Mouse (Mus musculus) kidney, postnatal 0 days (tissue): Measurements from ENCODE around the gene Suco. TPM values are rescaled to one million over a fixed set of nuclear protein-coding genes. Genes with fewer than 3 reads are reported as not detected.

Experiments used
- ATAC-seq: fragments of 200-750 bp; cut with Nextera tagmentation; replicated peaks from 2 replicates; pipeline ENCODE4 v1.8.0; 2017; ENCODE audit warnings: low read depth, moderate number of reproducible peaks, moderate TSS enrichment, moderate library complexity; ENCODE audit not compliant: low FRiP score
- DNase-seq: peaks from one replicate; pipeline ENCODE4 v3.0.0-alpha.2; 2016; ENCODE audit warnings: low spot score
- H3K27ac ChIP-seq: fragments of 300-500 bp; sonication (generic); 2 replicates; pipeline ENCODE4 v1.5.1; 2014; ENCODE audit warnings: mild to moderate bottlenecking
- H3K27me3 ChIP-seq: fragments of 300-500 bp; sonication (generic); 2 replicates; pipeline ENCODE4 v1.6.1; 2014; ENCODE audit warnings: low read length, mixed read lengths; ENCODE audit not compliant: insufficient read depth
- H3K36me3 ChIP-seq: fragments of 300-500 bp; sonication (generic); 2 replicates; pipeline ENCODE4 v1.6.1; 2014; ENCODE audit warnings: low read length, mixed read lengths; ENCODE audit not compliant: insufficient read depth
- H3K4me1 ChIP-seq: fragments of 300-500 bp; sonication (generic); replicated peaks from 2 replicates; pipeline ENCODE4 v1.6.1; 2014; ENCODE audit warnings: antibody characterized with exemption, low read length, mixed read lengths; ENCODE audit not compliant: insufficient read depth
- H3K4me2 ChIP-seq: fragments of 300-500 bp; sonication (generic); 2 replicates; pipeline ENCODE4 v1.6.1; 2014; ENCODE audit warnings: mild to moderate bottlenecking, low read length, moderate library complexity, mixed read lengths
- H3K4me3 ChIP-seq: fragments of 300-500 bp; sonication (generic); replicated peaks from 2 replicates; pipeline ENCODE4 v1.5.1; 2014; ENCODE audit warnings: low read depth, low read length
- H3K9ac ChIP-seq: fragments of 300-500 bp; sonication (generic); 2 replicates; pipeline ENCODE4 v1.6.1; 2014; ENCODE audit warnings: low read depth, low read length
- H3K9me3 ChIP-seq: fragments of 300-500 bp; sonication (generic); replicated peaks from 2 replicates; pipeline ENCODE4 v1.6.1; 2016; ENCODE audit warnings: low read length, inconsistent platforms, mixed read lengths
- CTCF ChIP-seq: IDR thresholded peaks from 2 replicates; pipeline ENCODE4 v1.5.1; 2016; ENCODE audit warnings: antibody characterized with exemption, low read depth, mild to moderate bottlenecking, moderate library complexity
- WGBS: fragments of 180-500 bp; shearing (Covaris S2); extraction: QIAGEN DNeasy Blood & Tissue Kit; methylation state at CpG from one replicate; pipeline ENCODE4 v1.1.7; 2014; 5-methylcytosine and 5-hydroxymethylcytosine counted together
- polyA plus RNA-seq: library from polyadenylated mRNA; unstranded; fragments of >200 nt; fragmentation: Nextera tagmentation; extraction: Ambion mirVana; gene quantifications from 2 replicates; pipeline ENCODE4 v1.2.1, GENCODE M21; 2015

The Suco gene
- polyA plus RNA-seq, 1 experiment from 2014 or later: 23.6 TPM

DNA sequence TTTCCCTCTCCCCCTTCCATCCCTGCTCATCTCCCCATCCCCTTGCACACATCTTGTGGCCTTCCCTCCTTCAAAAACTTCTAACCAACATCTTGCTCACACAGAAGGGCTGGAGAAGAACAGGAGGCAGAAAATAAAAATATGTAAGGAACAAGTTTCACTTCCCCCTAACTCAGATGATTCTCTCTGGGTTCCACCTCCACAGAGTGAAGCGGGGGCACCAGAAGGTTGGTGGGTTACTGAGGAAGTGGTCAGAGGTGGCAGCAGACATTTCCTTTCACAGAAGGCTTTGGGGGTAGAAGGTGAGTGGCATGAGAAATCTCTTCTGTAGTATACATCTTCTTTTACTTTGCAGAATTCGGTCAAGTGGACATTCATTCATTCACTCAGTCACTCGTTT lies 77.6 kb downstream of the Suco start:
- TF ChIP-seq CTCF: no peak
- H3K4me2 ChIP-seq: no peak overlapping the region
- H3K4me3 ChIP-seq: no peak overlapping the region
- H3K9me3 ChIP-seq: no peaks in the 10 kb centered on the region
- no peak overlapping the region for H3K9ac ChIP-seq
- H3K27ac ChIP-seq: no peak overlapping the region
- H3K27me3 ChIP-seq: no peaks in the 10 kb centered on the region
- ATAC-seq (no peak), DNase-seq (no peak)
- H3K36me3 ChIP-seq: no peaks in the 10 kb centered on the region
- H3K4me1 ChIP-seq: no peaks in the 10 kb centered on the region
- 94% methylated on average over 3 of the region's 3 CpGs for WGBS

DNA sequence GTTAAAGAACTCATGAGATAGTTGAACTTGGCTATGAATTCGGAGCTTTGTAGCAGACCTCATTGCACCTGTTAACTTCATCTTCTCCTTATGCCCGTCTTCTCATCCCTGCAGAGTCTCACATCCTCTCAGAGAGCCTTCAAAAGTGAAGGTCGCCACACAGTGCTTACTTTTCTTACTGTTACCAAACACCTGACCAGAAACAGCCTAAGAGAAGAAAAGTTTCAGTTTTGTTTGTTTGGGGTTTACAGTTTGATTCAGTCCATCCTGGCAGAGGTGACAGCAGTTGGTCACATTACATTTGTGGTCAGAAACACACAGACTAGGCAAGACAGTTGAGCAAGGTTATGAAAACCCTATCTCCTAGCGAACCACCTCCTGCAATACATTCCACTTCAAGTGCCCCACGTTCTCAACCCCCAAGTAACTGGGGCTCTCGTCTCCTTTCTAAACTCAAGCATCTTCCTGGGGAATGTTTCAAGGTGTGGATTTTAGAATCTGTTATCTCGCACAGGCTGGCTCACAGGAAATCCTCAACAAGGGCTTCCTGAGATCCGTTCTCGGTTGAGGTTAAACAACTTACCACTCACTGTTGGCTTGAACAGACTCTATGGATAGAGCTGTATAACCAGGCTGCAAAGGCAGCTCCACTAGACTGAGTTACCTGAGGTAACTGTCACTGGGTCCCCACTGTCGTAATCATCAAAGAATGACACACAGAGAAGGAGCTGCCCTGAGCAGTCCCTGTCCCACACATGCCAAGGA lies 81.9 kb downstream of the Suco start:
- no peak overlapping the region for H3K27ac ChIP-seq
- no peak overlapping the region for H3K4me3 ChIP-seq
- DNase-seq (no peak), ATAC-seq (no peak)
- H3K4me2 ChIP-seq: no peak overlapping the region
- H3K36me3 ChIP-seq: no peaks in the 10 kb centered on the region
- no peaks in the 10 kb centered on the region for H3K27me3 ChIP-seq
- H3K4me1 ChIP-seq: no peaks in the 10 kb centered on the region
- H3K9me3 ChIP-seq: no peaks in the 10 kb centered on the region
- 78% methylated on average over 10 of the region's 10 CpGs for WGBS
- no peak for TF ChIP-seq CTCF
- no peak overlapping the region for H3K9ac ChIP-seq

- H3K27me3 ChIP-seq: no peaks in the 10 kb centered on the region
- no peak for DNase-seq
- no peak overlapping the region for H3K4me2 ChIP-seq
- no peaks in the 10 kb centered on the region for H3K4me1 ChIP-seq
- H3K4me3 ChIP-seq: no peak overlapping the region
- 69% methylated on average over 3 of the region's 3 CpGs for WGBS
- no peaks in the 10 kb centered on the region for H3K36me3 ChIP-seq
- TF ChIP-seq CTCF: no peak
- no peaks in the 10 kb centered on the region for H3K9me3 ChIP-seq
- ATAC-seq: no peak
- no peak overlapping the region for H3K9ac ChIP-seq
- H3K27ac ChIP-seq: no peak overlapping the region
Measured at GRCm38 (mm10) chr1:161793321-161793720, 83.2 kb downstream of the Suco start.

DNA sequence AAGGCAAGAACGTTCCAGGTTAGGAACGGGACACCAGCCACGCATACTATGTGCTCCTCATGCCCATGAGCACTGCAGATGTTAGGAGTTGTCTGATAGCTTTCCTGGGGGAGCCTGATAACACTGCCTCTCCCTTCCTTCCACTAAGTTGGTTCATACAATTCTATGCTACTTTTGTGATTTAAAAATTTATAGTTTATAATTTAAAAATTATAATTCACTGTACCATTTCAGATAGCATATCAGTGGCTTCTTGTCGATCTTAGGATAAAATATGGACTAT lies 83.9 kb downstream of the Suco start:
- Histone ChIP-seq H3K36me3 (no peaks in the 10 kb centered on the region), H3K4me3 (no peak overlapping the region), H3K27ac (no peak overlapping the region), H3K27me3 (no peaks in the 10 kb centered on the region), H3K9me3 (no peaks in the 10 kb centered on the region), H3K9ac (no peak overlapping the region), H3K4me2 (no peak overlapping the region), H3K4me1 (no peaks in the 10 kb centered on the region)
- no peak for ATAC-seq
- DNase-seq: no peak
- TF ChIP-seq CTCF: no peak
- 89% methylated on average over 4 of the region's 4 CpGs for WGBS

DNA sequence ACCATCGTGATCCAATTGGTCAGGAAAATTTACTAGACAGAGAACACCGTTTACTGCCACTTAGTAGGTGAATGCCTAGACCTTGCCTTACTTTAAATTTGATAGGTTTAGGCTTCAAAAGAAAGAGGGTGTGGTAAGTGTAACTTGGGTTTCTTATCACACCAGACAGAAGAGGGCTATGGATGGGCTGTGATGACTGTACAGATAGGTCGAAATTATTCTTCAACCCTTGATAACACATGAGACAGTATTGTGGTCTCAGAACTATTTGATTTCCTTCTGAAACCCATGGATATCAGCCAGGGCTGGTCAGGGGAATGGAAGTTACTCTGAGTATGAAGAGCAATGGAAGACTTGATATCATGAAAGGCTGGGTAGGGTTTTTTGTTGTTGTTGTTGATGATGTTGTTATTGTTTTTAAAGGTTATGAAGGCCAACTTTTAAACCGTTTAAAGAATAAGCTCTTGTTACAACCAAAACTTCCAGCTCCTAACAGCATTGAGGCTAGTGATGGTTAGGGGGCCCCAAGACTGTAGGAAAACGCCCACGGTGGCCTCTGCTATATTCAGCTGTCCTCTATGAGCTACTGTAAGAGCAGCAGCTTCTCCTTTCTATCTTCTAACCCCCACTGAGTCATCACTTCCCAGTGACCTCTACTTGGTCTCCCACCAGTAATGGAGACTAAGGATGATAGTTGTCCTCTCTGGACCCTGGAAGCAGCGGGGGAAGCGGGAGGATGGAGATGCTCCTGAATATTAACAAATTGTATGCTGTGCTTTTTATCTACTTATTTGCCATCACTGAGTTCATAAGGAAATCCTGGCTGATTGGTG lies 84.4 kb downstream of the Suco start:
- H3K4me1 ChIP-seq: no peaks in the 10 kb centered on the region
- no peak for TF ChIP-seq CTCF
- no peak for DNase-seq
- ATAC-seq: no peak
- H3K9ac ChIP-seq: no peak overlapping the region
- no peak overlapping the region for H3K4me3 ChIP-seq
- no peaks in the 10 kb centered on the region for H3K9me3 ChIP-seq
- H3K27ac ChIP-seq: no peak overlapping the region
- 87% methylated on average over 8 of the region's 8 CpGs for WGBS
- no peaks in the 10 kb centered on the region for H3K36me3 ChIP-seq
- H3K27me3 ChIP-seq: no peaks in the 10 kb centered on the region
- no peak overlapping the region for H3K4me2 ChIP-seq

GRCm38 (mm10) chr1:161788339-161788738 lies 88.1 kb downstream of the Suco start, which contains the start of gene Fasl:
TSS of gene Fasl (minus strand) at chr1:161788495.
- Histone ChIP-seq H3K4me2 (no peak within 1 kb of the TSS), H3K9me3 (no peaks in the 10 kb centered on the region), H3K4me1 (no peaks in the 10 kb centered on the region), H3K9ac (no peak within 1 kb of the TSS), H3K36me3 (no peaks in the 10 kb centered on the region), H3K4me3 (no peak within 1 kb of the TSS), H3K27me3 (no peaks in the 10 kb centered on the region), H3K27ac (no peak within 1 kb of the TSS)
- DNase-seq (no peak), ATAC-seq (no peak)
- 82% methylated on average over 9 of the region's 9 CpGs for WGBS
- no peak for TF ChIP-seq CTCF
